Mouse (Mus musculus) embryonic fibroblast, embryonic 13.5 days (primary cell): ENCODE results near the gene Cryba2.

Source experiments
- CTCF ChIP-seq: IDR thresholded peaks from 2 replicates; pipeline ENCODE4 v1.5.1; 2011; ENCODE audit warnings: mild to moderate bottlenecking, control low read depth, low read length, moderate library complexity, borderline replicate concordance; ENCODE audit not compliant: insufficient read depth
- POLR2A ChIP-seq: IDR thresholded peaks from 2 replicates; pipeline ENCODE4 v1.6.1; 2011; ENCODE audit warnings: low read depth, mild to moderate bottlenecking, control low read depth, low read length, moderate library complexity

DNA sequence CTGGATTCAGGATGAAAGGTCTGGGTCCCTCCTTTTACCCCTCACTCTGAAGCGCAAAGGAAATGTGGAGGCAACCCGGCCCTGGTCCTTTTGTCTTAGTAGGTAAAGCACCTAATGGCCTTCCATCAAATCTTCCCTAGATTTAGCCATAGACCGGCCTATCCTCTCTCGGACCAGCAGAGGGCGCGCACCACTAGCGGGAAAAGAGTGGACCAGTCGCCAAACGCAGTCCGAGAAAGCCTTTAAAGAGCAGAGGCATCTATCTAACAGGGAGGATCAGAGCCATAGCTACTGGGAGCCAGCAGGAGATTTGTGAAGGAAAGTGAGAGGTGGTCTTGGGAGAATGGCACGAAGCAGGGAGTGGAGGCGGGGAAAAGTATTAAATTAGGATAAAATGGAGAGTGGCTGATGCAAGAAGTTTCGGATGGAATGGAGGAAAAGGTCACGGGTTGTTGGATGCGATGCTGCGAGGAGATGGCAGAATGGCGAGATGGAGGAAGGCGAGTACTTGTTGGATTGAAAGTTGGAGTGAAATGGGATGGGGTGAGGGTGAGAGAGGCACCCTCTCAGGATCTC lies 12.1 kb downstream of the Cryba2 start:
- TF ChIP-seq POLR2A = no peak
- TF ChIP-seq CTCF = peak; percentile 82; the same call in 1 of the 2 replicates
